Comparison of ENCODE assay signal across 10 mouse cellular contexts in genomic region chr12:89049279-89049678, GRCm38 (mm10).
DNase-seq lines count a peak whose midpoint lies in the region; ATAC-seq and TF ChIP-seq lines count a peak whose summit lies in the region.
"Had no signal": no experiment of that assay in that cellular context is flagged by ENCODE, and none has a peak within 500 bp of the region (broad histone marks: within the 10 kb centered on the region; RNA-seq: fewer than 3 reads in every experiment).

No protein-coding gene starts in this region.

- 22% methylated on average over 3 of the region's 3 CpGs for WGBS in heart, postnatal 0 days
- 44% methylated on average over 3 of the region's 3 CpGs for WGBS in neural tube, embryonic 11.5 days

- no peak overlapping the region for H3K4me3 ChIP-seq in heart, postnatal 0 days (ENCODE audit: low read depth, low read length)
- H3K4me3 ChIP-seq in neural tube, embryonic 11.5 days (ENCODE audit: low read depth, low read length), result no peak overlapping the region
- H3K4me3 ChIP-seq: embryonic facial prominence, embryonic 15.5 days had no signal

- H3K9ac ChIP-seq in heart, postnatal 0 days (replicated peaks; ENCODE audit: low read depth, low read length), result no peak overlapping the region
- H3K9ac ChIP-seq in neural tube, embryonic 11.5 days (ENCODE audit: low read length), result no peak overlapping the region
- H3K9ac ChIP-seq: embryonic facial prominence, embryonic 15.5 days; liver, embryonic 14.5 days had no signal

- no peak for TF ChIP-seq CTCF in heart, postnatal 0 days (IDR thresholded peaks at IDR 0.05; ENCODE audit: low read depth)

- no peak for TF ChIP-seq EP300 in heart, postnatal 0 days (IDR thresholded peaks at IDR 0.05; ENCODE audit: low read depth)

- H3K4me2 ChIP-seq in heart, postnatal 0 days (ENCODE audit: low read depth, low read length), result no peak overlapping the region
- H3K4me2 ChIP-seq in neural tube, embryonic 11.5 days (ENCODE audit: low read depth), result no peak overlapping the region
- H3K4me2 ChIP-seq: embryonic facial prominence, embryonic 15.5 days had no signal

- DNase-seq in gastrocnemius, postnatal 10 days, result peak; percentile 4
- DNase-seq in gastrocnemius, postnatal 4 days (ENCODE audit: low spot score in 2 of 2), result no peak
- peak; percentile 39 to 40 for DNase-seq in right cerebral cortex, postnatal 10 days (ENCODE audit: low spot score in 2 of 2)
- DNase-seq in right cerebral cortex, postnatal 36 days (ENCODE audit: low spot score in 2 of 2), result no peak
- peak; percentile 16 for DNase-seq in heart, postnatal 0 days (ENCODE audit: low spot score)
- DNase-seq in neural tube, embryonic 11.5 days (ENCODE audit: low spot score), result peak; percentile 76
- no peak for DNase-seq in urinary bladder, postnatal 25 days (ENCODE audit: low spot score)
- no peak for DNase-seq in left cerebral cortex, adult 18-20 months (ENCODE audit: low spot score in 2 of 2)

- ATAC-seq in heart, postnatal 0 days (ENCODE audit: insufficient read depth, low read depth), result no peak
- peak; percentile 91 for ATAC-seq in neural tube, embryonic 11.5 days (ENCODE audit: insufficient read depth, low FRiP score, low TSS enrichment)

- H3K27ac ChIP-seq in heart, postnatal 0 days (ENCODE audit: low read depth), result no peak overlapping the region
- H3K27ac ChIP-seq in neural tube, embryonic 11.5 days (ENCODE audit: low read depth, low read length), result 0 out of 2 replicates have a peak overlapping the region, but pooled peaks have one; percentile 27
- H3K27ac ChIP-seq: embryonic facial prominence, embryonic 15.5 days; liver, embryonic 14.5 days had no signal

- H3K9me3 ChIP-seq in heart, postnatal 0 days (replicated peaks; ENCODE audit: control insufficient read depth, low read length), result no peaks in the 10 kb centered on the region
- H3K9me3 ChIP-seq in neural tube, embryonic 11.5 days (ENCODE audit: control insufficient read depth, low read length), result no peaks in the 10 kb centered on the region
- H3K9me3 ChIP-seq: embryonic facial prominence, embryonic 15.5 days had no signal

- no peaks in the 10 kb centered on the region for H3K36me3 ChIP-seq in heart, postnatal 0 days (replicated peaks; ENCODE audit: control insufficient read depth, insufficient read depth, low read length)
- H3K36me3 ChIP-seq in neural tube, embryonic 11.5 days (ENCODE audit: control insufficient read depth, insufficient read depth, low read length), result no peaks in the 10 kb centered on the region
- H3K36me3 ChIP-seq: embryonic facial prominence, embryonic 15.5 days had no signal

- no peaks in the 10 kb centered on the region for H3K27me3 ChIP-seq in heart, postnatal 0 days (ENCODE audit: control insufficient read depth, insufficient read depth, low read length)
- H3K27me3 ChIP-seq in neural tube, embryonic 11.5 days (ENCODE audit: control insufficient read depth, insufficient read depth, low read length), result no peaks in the 10 kb centered on the region
- H3K27me3 ChIP-seq: embryonic facial prominence, embryonic 15.5 days had no signal

- no peaks in the 10 kb centered on the region for H3K4me1 ChIP-seq in heart, postnatal 0 days (ENCODE audit: control insufficient read depth, insufficient read depth)
- H3K4me1 ChIP-seq in neural tube, embryonic 11.5 days (ENCODE audit: control insufficient read depth, insufficient read depth, low read length), result no peaks in the 10 kb centered on the region
- H3K4me1 ChIP-seq: embryonic facial prominence, embryonic 15.5 days had no signal

Comparison
In these comparisons a context has a peak if more than half of its experiments do, and no peak if none do; other contexts are left out.
1. DNase-seq: peak in gastrocnemius, postnatal 10 days (single experiment), right cerebral cortex, postnatal 10 days (2 of 2), heart, postnatal 0 days (single experiment) and neural tube, embryonic 11.5 days (single experiment); none in gastrocnemius, postnatal 4 days (0 of 2), right cerebral cortex, postnatal 36 days (0 of 2), urinary bladder, postnatal 25 days (single experiment) and left cerebral cortex, adult 18-20 months (0 of 2).